Mouse (Mus musculus): Measurements from ENCODE around the gene Parp16. TPM values are rescaled to one million over a fixed set of nuclear protein-coding genes. Genes with fewer than 3 reads are reported as not detected.

Parp16 gene
- polyA plus RNA-seq, 1 experiment from 2014 or later, result 11.2 TPM

- H3K9ac ChIP-seq (ENCODE audit: low read depth, low read length), result no peak overlapping the region
- no peaks in the 10 kb centered on the region for H3K36me3 ChIP-seq (ENCODE audit: control insufficient read depth, insufficient read depth)
- H3K27ac ChIP-seq (ENCODE audit: low read length), result no peak overlapping the region
- no peaks in the 10 kb centered on the region; the same call in 1 of the 2 replicates for H3K4me1 ChIP-seq (ENCODE audit: control insufficient read depth, low read depth, low read length)
- no peaks in the 10 kb centered on the region for H3K9me3 ChIP-seq (replicated peaks; ENCODE audit: control insufficient read depth, low read length)
- no peak overlapping the region for H3K4me3 ChIP-seq (ENCODE audit: low read depth, low read length)
- ATAC-seq (ENCODE audit: low read depth), result no peak
- H3K27me3 ChIP-seq (ENCODE audit: control insufficient read depth, insufficient read depth, low read depth, low read length), result peaks cover 64% of the 10 kb centered on the region
- 14% methylated on average over 8 of the region's 8 CpGs for WGBS (ENCODE audit: insufficient replicate concordance)
- no peak overlapping the region for H3K4me2 ChIP-seq (ENCODE audit: low read depth, low read length)
These were observed 33.3 kb upstream of the Parp16 start for GRCm38 (mm10) chr9:65161881-65162280.

- H3K9me3 ChIP-seq (replicated peaks; ENCODE audit: control insufficient read depth, low read length), result no peaks in the 10 kb centered on the region
- H3K4me2 ChIP-seq (ENCODE audit: low read depth, low read length), result peak overlapping the region; percentile 52
- H3K4me3 ChIP-seq (ENCODE audit: low read depth, low read length), result peak overlapping the region; percentile 27
- no peaks in the 10 kb centered on the region; the same call in 1 of the 2 replicates for H3K4me1 ChIP-seq (ENCODE audit: control insufficient read depth, low read depth, low read length)
- no peak for ATAC-seq (ENCODE audit: low read depth)
- H3K9ac ChIP-seq (ENCODE audit: low read depth, low read length), result no peak overlapping the region
- no peaks in the 10 kb centered on the region for H3K36me3 ChIP-seq (ENCODE audit: control insufficient read depth, insufficient read depth)
- H3K27ac ChIP-seq (ENCODE audit: low read length), result no peak overlapping the region
- WGBS (ENCODE audit: insufficient replicate concordance), result 1% methylated on average over 63 of the region's 69 CpGs
- peaks cover 56% of the 10 kb centered on the region for H3K27me3 ChIP-seq (ENCODE audit: control insufficient read depth, insufficient read depth, low read depth, low read length)
These were observed 32.2 kb upstream of the Parp16 start for GRCm38 (mm10) chr9:65162711-65163639.

- Histone ChIP-seq H3K27me3 (ENCODE audit: control insufficient read depth, insufficient read depth, low read depth, low read length) (peaks cover 45% of the 10 kb centered on the region), H3K9me3 (replicated peaks; ENCODE audit: control insufficient read depth, low read length) (no peaks in the 10 kb centered on the region), H3K9ac (ENCODE audit: low read depth, low read length) (no peak overlapping the region), H3K27ac (ENCODE audit: low read length) (no peak overlapping the region), H3K4me1 (ENCODE audit: control insufficient read depth, low read depth, low read length) (no peaks in the 10 kb centered on the region; the same call in 1 of the 2 replicates), H3K4me2 (ENCODE audit: low read depth, low read length) (no peak overlapping the region), H3K36me3 (ENCODE audit: control insufficient read depth, insufficient read depth) (no peaks in the 10 kb centered on the region), H3K4me3 (ENCODE audit: low read depth, low read length) (no peak overlapping the region)
- ATAC-seq (ENCODE audit: low read depth), result no peak
- 3% methylated on average over 1 of the region's 1 CpGs for WGBS (ENCODE audit: insufficient replicate concordance)
These were observed 30.3 kb upstream of the Parp16 start for GRCm38 (mm10) chr9:65164870-65165269.

DNA sequence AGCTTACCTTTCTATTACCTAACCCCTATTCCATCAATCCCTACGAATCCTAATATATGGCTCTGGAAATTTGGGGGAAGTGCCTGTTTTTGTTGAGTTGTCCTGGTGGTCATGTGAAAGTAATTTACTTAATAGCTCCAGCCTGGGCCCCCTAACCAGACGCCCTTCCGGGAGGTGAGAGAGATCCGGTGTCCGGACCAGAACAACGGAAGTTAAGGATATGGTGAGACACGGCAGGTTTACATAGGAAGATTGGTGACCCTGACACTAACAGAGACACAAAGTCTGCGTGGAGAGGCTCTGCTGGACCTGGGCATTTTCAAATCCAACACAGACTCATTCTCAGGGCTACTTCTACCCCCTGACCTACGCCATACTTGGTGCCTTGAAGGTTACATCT lies 28.8 kb upstream of the Parp16 start:
- no peak for ATAC-seq (ENCODE audit: low read depth)
- Histone ChIP-seq H3K27ac (ENCODE audit: low read length) (no peak overlapping the region), H3K4me1 (ENCODE audit: control insufficient read depth, low read depth, low read length) (no peaks in the 10 kb centered on the region; the same call in 1 of the 2 replicates), H3K4me2 (ENCODE audit: low read depth, low read length) (no peak overlapping the region), H3K27me3 (ENCODE audit: control insufficient read depth, insufficient read depth, low read depth, low read length) (peaks cover 30% of the 10 kb centered on the region), H3K9ac (ENCODE audit: low read depth, low read length) (no peak overlapping the region), H3K4me3 (ENCODE audit: low read depth, low read length) (no peak overlapping the region), H3K36me3 (ENCODE audit: control insufficient read depth, insufficient read depth) (no peaks in the 10 kb centered on the region), H3K9me3 (replicated peaks; ENCODE audit: control insufficient read depth, low read length) (no peaks in the 10 kb centered on the region)
- 48% methylated on average over 9 of the region's 9 CpGs for WGBS (ENCODE audit: insufficient replicate concordance)

GRCm38 (mm10) chr9:65168534-65168933 lies 26.6 kb upstream of the Parp16 start:
- Histone ChIP-seq H3K4me1 (ENCODE audit: control insufficient read depth, low read depth, low read length) (no peaks in the 10 kb centered on the region), H3K4me2 (ENCODE audit: low read depth, low read length) (no peak overlapping the region), H3K9me3 (replicated peaks; ENCODE audit: control insufficient read depth, low read length) (no peaks in the 10 kb centered on the region), H3K36me3 (ENCODE audit: control insufficient read depth, insufficient read depth) (no peaks in the 10 kb centered on the region), H3K27ac (ENCODE audit: low read length) (no peak overlapping the region), H3K4me3 (ENCODE audit: low read depth, low read length) (no peak overlapping the region), H3K9ac (ENCODE audit: low read depth, low read length) (no peak overlapping the region), H3K27me3 (ENCODE audit: control insufficient read depth, insufficient read depth, low read depth, low read length) (peaks cover 8% of the 10 kb centered on the region)
- no peak for ATAC-seq (ENCODE audit: low read depth)
- WGBS (ENCODE audit: insufficient replicate concordance), result 45% methylated on average over 6 of the region's 6 CpGs

GRCm38 (mm10) chr9:65168952-65169351 lies 26.2 kb upstream of the Parp16 start:
- Histone ChIP-seq H3K9me3 (replicated peaks; ENCODE audit: control insufficient read depth, low read length) (no peaks in the 10 kb centered on the region), H3K9ac (ENCODE audit: low read depth, low read length) (no peak overlapping the region), H3K27me3 (ENCODE audit: control insufficient read depth, insufficient read depth, low read depth, low read length) (peaks cover 4% of the 10 kb centered on the region), H3K4me1 (ENCODE audit: control insufficient read depth, low read depth, low read length) (no peaks in the 10 kb centered on the region), H3K36me3 (ENCODE audit: control insufficient read depth, insufficient read depth) (no peaks in the 10 kb centered on the region), H3K4me2 (ENCODE audit: low read depth, low read length) (no peak overlapping the region), H3K27ac (ENCODE audit: low read length) (no peak overlapping the region), H3K4me3 (ENCODE audit: low read depth, low read length) (no peak overlapping the region)
- ATAC-seq (ENCODE audit: low read depth), result no peak
- 48% methylated on average over 4 of the region's 4 CpGs for WGBS (ENCODE audit: insufficient replicate concordance)

DNA sequence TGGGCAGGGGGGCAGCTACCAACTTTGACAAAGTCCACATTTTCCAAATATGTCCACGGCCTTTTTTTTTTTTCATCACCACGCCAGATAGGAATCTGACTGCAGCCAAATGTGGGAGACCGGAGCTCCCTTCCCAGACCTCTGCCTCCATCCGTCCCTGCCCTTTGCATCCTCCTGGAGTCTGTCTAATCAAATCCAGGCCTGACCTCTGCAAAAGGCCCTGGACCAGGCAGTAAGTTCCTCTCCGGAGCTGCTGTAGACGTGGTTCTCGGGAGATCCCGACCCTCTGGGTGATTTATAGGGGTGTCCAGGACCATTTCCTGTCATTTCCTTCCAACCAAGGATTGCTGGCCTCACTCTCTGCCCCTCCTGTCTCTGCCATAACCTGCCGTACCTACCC lies 22.5 kb upstream of the Parp16 start:
- H3K9me3 ChIP-seq (replicated peaks; ENCODE audit: control insufficient read depth, low read length), result no peaks in the 10 kb centered on the region
- no peak overlapping the region for H3K27ac ChIP-seq (ENCODE audit: low read length)
- H3K4me3 ChIP-seq (ENCODE audit: low read depth, low read length), result no peak overlapping the region
- H3K36me3 ChIP-seq (ENCODE audit: control insufficient read depth, insufficient read depth), result no peaks in the 10 kb centered on the region
- H3K4me2 ChIP-seq (ENCODE audit: low read depth, low read length), result no peak overlapping the region
- no peak overlapping the region for H3K9ac ChIP-seq (ENCODE audit: low read depth, low read length)
- no peak for ATAC-seq (ENCODE audit: low read depth)
- H3K27me3 ChIP-seq (ENCODE audit: control insufficient read depth, insufficient read depth, low read depth, low read length), result peaks cover 3% of the 10 kb centered on the region; the same call in 1 of the 2 replicates
- 44% methylated on average over 9 of the region's 9 CpGs for WGBS (ENCODE audit: insufficient replicate concordance)
- H3K4me1 ChIP-seq (ENCODE audit: control insufficient read depth, low read depth, low read length), result no peaks in the 10 kb centered on the region

- H3K9me3 ChIP-seq (replicated peaks; ENCODE audit: control insufficient read depth, low read length), result no peaks in the 10 kb centered on the region
- no peak overlapping the region for H3K4me3 ChIP-seq (ENCODE audit: low read depth, low read length)
- no peak overlapping the region for H3K4me2 ChIP-seq (ENCODE audit: low read depth, low read length)
- no peak overlapping the region for H3K27ac ChIP-seq (ENCODE audit: low read length)
- H3K4me1 ChIP-seq (ENCODE audit: control insufficient read depth, low read depth, low read length), result no peaks in the 10 kb centered on the region
- H3K36me3 ChIP-seq (ENCODE audit: control insufficient read depth, insufficient read depth), result no peaks in the 10 kb centered on the region
- no peak overlapping the region for H3K9ac ChIP-seq (ENCODE audit: low read depth, low read length)
- WGBS (ENCODE audit: insufficient replicate concordance), result 50% methylated on average over 5 of the region's 5 CpGs
- no peak for ATAC-seq (ENCODE audit: low read depth)
- peaks cover 26% of the 10 kb centered on the region for H3K27me3 ChIP-seq (ENCODE audit: control insufficient read depth, insufficient read depth, low read depth, low read length)
These were observed 19.8 kb upstream of the Parp16 start for GRCm38 (mm10) chr9:65175234-65175938.

All from liver, embryonic 16.5 days (tissue).